Mouse (Mus musculus) frontal cortex, postnatal 36 days (tissue): Measurements from ENCODE around the gene Gm43517.

Experiments
- DNase-seq, 2 experiments: peaks; one replicate each; pipeline ENCODE4 v3.0.0; 2022; ENCODE audit warnings: low spot score in 2 of 2

Gene Gm43517

GRCm38 (mm10) chr12:49401119-49401795 lies 16.3 kb downstream of the Gm43517 start:
- peak; percentile 76 to 79 for DNase-seq

GRCm38 (mm10) chr12:49401796-49402130 lies 16.8 kb downstream of the Gm43517 start:
- DNase-seq, result no peak

- no peak for DNase-seq
These were observed 24.9 kb downstream of the Gm43517 start for GRCm38 (mm10) chr12:49409833-49410232.

- no peak for DNase-seq
These were observed 33.0 kb downstream of the Gm43517 start for GRCm38 (mm10) chr12:49417963-49418362.
